Mouse (Mus musculus): ENCODE data around the gene Ampd3.

GRCm38 (mm10) chr7:110780520-110780919 is 12.5 kb downstream of the Ampd3 start:
- TF ChIP-seq POLR2AphosphoS5 (IDR thresholded peaks at IDR 0.05; ENCODE audit: insufficient replicate concordance, low read depth, low read length): no peak
- TF ChIP-seq CTCF (IDR thresholded peaks at IDR 0.05; ENCODE audit: low read depth, low read length): no peak
- no peak for TF ChIP-seq GATA1 (IDR thresholded peaks at IDR 0.05; ENCODE audit: borderline replicate concordance, low read length)

Measured in G1E (cell line).